Mouse (Mus musculus): Measurements from ENCODE around the gene Bpifa3.

DNA sequence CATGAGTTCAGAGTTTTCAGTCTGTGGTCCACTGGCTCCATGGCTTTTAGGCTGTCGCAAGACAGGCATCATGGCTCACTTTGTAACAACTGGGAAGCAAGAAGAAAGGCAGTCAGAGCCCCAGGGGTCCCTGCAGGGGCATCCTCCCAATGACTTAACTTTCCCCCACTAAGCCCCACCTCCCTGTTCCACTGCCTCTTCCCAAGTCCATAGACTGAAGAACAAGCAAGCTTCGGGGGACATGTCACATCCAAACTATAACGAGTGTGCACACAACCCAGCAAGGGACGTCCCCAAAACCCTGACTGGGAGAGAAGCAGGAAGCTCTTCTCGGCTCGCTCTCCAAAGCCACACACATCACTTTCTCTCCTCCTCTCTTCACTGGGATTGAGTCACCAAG lies 41.5 kb downstream of the Bpifa3 start:
- no peak for TF ChIP-seq CTCF (IDR thresholded peaks at IDR 0.05; ENCODE audit: extremely low read depth, insufficient read length, insufficient replicate concordance, low read depth, low read length)
- TF ChIP-seq POLR2A (IDR thresholded peaks at IDR 0.05; ENCODE audit: low read depth, low read length): no peak

Data from small intestine, adult 2 months (tissue).